Mouse (Mus musculus): Measurements from ENCODE around the gene Sertad1. TPM values are rescaled to one million over a fixed set of nuclear protein-coding genes. Genes with fewer than 3 reads are reported as not detected.
"Not testable (repeated sequence)": the region's sequence is repeated elsewhere in the genome, so short reads cannot be mapped to it uniquely, and the experiment has no call there.

Sertad1 gene
- total RNA-seq, 2 experiments from 2014 or later, result 30.0 to 38.4 TPM

DNA sequence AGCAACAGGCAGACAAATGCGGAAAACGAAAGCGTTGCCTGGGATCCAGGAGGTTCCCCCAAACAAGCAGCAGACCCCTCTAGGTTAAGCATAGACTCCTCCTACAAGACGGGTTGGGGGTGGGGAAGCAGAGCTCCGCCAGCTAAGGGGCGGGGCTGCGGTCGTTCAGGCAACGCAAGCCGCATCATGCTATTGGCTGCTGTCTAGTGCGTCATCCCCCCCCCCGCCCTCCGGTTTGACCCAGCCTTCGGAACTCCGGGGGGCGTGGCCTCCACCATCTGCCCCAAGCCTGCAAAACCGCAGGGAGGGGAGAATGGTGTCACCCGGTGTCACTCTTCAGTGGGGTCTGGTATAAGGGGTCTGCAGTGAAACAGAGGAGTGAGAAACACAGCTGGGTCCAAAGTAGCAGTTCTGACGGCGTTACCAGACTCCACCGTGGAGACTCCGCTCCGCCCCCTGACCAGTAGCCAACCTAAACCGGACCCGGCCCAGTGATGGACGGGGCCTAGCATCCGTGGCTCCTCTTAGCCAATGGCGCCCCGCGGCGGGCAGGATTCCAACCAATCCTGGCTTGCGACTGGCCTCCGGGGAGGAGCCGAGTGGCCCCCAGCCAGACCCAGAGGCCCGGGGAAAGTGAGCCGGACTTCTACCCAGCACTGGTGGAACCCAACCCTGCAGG lies 13.4 kb upstream of the Sertad1 start, which contains the start of gene Sertad3:
Gene Sertad3, plus strand, starts transcription at position 613 of the 679 bp plus-strand sequence.
- peak; percentile 100 for DNase-seq

GRCm38 (mm10) chr7:27473835-27474489 lies 12.7 kb upstream of the Sertad1 start:
- peak in 1 of 2 experiments; percentile 19 for DNase-seq

GRCm38 (mm10) chr7:27474490-27474954 lies 12.2 kb upstream of the Sertad1 start:
- peak; percentile 99 to 100 for DNase-seq

GRCm38 (mm10) chr7:27475596-27475995 lies 11.1 kb upstream of the Sertad1 start:
- DNase-seq, result no peak

DNA sequence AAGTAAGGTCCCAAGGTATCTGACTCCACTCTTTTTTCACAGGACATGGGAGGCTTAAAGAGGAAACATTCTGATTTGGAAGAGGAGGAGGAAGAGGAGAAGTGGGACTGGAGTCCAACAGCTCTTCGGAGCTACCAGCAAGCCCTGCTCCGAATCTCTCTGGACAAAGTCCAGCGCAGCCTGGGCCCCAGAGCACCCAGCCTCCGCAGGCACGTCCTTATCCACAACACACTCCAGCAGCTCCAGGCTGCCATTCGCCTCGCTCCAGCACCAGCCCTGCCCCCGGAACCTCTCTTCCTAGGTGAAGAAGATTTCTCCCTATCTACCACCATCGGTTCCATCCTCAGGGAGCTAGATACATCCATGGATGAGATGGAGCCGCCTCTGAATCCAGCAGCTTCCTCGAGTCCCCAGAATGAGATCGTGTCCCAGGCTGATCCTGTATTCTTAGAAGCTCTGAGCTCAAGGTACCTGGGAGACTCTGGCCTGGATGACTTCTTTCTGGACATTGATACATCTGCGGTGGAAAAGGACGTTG lies 10.5 kb upstream of the Sertad1 start:
- no peak for DNase-seq

- no peak for DNase-seq
Observed at GRCm38 (mm10) chr7:27478561-27478960, 8.1 kb upstream of the Sertad1 start.

GRCm38 (mm10) chr7:27479750-27480149 lies 7.0 kb upstream of the Sertad1 start:
- no peak for DNase-seq

DNA sequence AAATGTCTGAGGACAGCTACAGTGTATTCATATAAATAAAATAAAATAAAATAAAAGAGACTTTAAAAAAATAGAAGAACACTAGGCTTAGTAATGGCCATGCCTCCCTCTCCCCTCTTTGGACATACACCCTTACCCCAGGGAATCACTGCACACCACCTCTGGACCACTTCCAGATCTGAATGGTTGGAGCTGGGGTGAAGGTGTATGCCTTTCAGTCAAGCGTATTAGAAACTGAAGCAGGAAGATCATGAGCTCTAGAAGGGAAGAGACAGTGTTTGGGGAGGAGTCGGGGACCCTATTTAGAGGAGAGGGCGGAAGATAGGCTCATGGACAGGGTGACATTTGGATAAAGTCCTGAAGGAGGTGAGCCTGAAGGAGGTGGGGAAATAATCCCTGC lies 6.2 kb upstream of the Sertad1 start:
- DNase-seq, result no peak

GRCm38 (mm10) chr7:27480927-27481626 lies 5.6 kb upstream of the Sertad1 start:
- no peak for DNase-seq

GRCm38 (mm10) chr7:27481627-27481969 lies 5.1 kb upstream of the Sertad1 start:
- DNase-seq, result peak; percentile 96 to 97

DNA sequence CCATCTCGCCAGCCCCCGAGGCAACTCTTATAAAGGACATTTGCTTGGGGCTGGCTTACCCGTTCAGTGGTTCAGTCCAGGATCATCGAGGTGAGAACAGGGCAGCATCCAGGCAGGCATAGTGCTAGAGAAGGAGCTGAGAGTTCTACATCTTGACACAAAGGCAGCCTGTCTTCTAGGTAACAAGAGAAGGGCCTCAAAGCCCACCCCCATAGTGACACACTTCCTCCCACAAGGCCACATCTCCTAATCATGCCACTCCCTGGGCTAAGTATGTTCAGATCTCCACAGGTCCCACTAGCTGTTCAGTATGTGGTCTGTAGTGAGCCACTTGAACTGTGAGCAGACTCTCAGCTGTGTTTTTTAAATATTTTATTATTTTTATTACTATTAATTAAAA lies 2.9 kb upstream of the Sertad1 start:
- no peak for DNase-seq

- peak; percentile 46 to 57 for DNase-seq
Observed at GRCm38 (mm10) chr7:27486102-27486769, 474 bp upstream of the Sertad1 start.

- DNase-seq, result peak; percentile 86 to 93
Observed at GRCm38 (mm10) chr7:27487740-27488268, 1.1 kb downstream of the Sertad1 start.

DNA sequence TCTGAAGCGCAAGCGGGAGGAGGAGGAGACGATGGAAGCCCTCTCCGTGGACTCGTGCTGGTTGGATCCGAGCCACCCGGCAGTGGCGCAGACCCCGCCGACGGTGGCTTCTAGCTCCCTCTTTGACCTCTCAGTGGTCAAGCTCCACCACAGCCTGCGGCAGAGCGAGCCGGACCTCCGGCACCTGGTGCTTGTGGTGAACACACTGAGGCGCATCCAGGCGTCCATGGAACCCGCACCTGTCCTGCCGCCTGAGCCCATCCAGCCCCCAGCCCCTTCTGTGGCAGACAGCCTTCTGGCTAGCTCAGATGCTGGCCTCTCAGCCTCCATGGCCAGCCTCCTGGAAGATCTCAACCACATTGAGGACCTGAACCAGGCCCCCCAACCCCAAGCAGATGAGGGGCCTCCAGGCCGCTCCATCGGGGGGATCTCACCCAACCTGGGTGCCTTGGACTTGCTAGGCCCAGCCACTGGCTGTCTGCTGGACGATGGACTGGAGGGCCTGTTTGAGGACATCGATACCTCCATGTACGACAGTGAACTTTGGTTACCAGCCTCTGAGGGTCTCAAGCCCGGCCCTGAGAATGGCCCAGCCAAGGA lies 2.7 kb downstream of the Sertad1 start:
- no peak for DNase-seq

- no peak for DNase-seq
Observed at GRCm38 (mm10) chr7:27490227-27490542, 3.5 kb downstream of the Sertad1 start.

DNA sequence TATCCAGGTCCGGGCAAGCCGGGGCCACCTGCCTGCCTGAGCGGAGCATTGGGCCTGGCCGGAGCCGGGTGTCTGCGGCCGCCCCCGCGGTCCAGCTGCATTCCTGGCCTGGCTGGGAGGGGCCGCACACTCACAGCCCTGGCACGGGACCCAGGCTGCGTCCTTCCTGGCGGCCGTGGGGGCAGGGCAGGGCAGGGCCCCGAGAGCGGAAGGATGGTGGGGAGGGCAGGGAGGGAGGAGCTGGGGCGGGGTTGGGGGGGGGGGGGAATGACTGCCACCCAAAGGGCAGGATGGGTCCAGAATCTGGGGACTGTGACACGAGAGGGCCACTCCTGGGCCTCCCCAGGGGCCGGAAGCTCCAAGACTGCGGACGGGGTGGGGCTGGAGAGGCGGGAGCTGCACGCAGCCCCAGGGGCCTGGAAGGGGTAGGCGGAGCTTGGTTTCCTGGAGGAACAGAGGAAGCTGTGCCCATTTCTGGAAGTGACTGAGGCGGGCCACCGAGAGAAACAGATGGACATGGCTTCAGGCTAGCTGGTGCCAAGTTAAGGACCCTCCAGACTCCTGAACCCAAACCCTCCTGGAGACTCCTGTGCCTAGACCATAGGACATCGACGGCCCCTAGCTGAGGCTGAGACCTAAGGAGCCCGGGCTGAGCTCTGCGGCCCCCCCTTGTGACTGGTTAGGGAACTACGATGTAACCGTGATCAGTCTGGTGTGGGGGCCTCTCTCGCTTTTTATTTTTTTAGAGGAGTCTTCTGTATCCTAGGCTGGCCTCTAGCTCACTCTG lies 4.0 kb downstream of the Sertad1 start:
- peak; percentile 98 to 99 for DNase-seq

DNA sequence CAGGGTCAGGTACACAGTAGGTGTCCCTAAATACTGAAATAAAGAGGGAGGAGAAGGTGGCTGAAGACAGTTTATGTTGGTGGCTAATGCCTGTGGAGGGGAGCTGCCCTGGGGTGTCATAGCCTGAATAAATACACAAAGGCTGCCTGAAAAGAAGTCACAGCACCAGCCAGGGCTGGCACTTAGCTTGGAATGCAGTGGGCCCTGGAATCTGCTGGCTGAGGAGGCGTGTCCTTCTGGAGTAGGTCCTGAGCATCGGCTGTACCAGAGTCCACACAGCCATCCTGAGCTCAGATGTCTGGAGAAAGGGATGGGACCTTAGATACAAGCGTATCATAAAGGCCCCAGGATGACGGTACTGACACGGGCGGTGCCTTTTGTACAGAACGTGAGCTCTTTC lies 5.1 kb downstream of the Sertad1 start:
- DNase-seq, result no peak

DNA sequence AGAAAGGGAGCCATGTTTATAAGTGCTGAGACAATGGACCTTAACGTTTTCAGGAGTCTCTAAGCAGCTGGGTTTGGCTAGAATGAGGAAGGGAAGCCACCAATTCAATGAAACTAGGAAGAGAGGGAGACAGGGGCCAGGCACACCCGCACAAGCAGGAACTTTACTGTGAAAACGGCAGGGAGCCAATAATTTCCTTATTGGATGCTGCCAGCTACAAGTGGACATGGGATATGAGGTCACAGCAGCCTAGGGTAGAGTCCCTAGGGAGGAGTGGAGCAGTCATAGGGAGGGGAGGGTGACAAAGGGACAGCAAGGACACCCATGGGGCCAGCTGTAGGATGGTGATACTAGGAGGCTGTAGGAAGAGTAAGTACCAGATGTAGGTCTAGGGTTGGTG lies 6.3 kb downstream of the Sertad1 start:
- DNase-seq, result no peak

DNA sequence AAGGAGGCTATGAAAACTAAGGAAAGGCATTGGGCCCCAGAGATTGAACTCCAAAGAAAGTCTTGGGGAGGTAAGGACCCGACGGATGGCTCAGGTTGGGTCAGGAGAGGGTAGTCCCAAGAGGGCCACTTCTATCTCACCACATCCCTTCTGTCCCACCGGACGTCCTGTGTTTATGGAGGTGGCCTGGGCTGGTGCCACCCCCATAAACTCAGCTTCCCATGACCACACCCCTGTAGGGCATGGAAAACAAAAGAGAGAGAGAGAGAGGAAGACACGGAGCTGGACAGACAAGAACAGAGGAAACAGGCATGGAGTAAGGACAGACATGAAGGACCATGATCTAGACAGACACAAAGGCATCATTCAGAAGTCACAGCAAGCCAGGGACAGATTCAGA lies 6.7 kb downstream of the Sertad1 start:
- DNase-seq, result no peak

DNA sequence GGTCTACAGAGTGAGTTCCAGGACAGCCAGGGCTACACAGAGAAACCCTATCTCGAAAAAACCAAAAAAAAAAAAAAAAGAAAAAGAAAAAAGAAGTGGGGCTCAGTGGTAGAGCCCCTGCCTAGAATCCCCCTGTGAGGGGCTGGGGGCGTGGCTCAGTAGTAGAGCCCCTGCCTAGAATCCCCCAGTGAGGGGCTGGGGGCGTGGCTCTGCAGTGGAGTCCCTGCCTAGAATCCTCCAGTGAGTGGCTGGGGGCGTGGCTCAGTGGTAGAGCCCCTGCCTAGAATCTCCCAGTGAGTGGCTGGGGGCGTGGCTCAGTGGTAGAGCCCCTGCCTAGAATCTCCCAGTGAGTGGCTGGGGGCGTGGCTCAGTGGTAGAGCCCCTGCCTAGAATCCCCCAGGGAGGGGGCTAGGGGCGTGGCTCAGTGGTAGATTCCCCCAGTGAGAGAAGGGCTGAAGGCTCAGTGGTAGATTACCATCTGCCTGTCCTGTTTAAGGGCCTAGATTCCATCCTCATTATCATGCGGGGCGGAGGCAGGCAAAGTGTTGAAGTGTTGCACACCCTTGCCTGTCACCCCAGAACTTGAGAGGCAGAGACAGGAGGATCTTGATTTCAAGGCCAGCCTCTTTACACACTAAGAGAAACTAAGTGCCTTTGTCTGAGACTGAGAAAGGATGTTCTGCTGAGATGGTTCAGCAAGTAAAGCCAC lies 8.1 kb downstream of the Sertad1 start:
- not testable (repeated sequence) for DNase-seq
